Mouse (Mus musculus) spleen, adult 12 weeks (tissue): Measurements from ENCODE around the gene Alg9.

Experiments used
- DNase-seq: peaks from one replicate; pipeline ENCODE4 v3.0.0; 2022; ENCODE audit warnings: low spot score

The Alg9 gene

DNA sequence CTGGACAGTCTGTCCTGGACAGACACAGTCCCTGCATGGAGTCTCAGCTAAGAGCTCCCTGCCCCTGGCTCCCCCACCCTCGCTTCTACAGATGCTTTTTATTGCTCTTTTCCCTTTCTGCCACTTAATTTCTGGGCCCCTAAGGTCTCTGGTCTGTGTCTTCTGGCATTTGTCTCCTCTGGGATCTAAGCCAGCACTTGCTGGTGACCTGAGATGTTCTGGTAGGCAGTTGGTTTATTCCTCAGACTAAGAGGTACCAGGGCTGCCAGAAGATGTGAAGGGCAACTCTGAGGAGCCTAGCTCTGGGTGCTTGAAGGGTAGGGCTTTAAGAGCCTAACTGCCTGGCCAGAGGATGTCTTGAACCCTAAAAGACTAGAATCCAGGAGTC is 110.8 kb downstream of the Alg9 start:
- DNase-seq = no peak

DNA sequence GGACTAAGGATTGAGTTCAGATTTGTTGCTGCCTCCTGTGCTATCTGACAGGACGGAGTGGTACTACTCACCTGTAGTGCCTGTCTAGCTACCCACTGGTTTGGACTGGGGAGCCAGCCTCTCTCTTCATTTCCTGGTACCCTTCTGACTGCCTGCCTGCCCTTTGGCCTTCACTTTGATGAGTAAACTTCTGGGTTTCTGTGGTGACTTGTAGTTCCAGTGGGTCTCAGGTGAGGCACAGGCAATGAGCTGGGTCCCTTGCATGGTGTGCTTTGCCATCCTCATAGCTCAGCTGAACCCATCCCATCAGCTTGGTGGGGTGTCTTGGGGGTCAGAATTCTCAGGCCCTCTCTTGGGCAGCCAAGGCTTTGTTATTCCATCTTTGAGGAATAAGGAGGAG is 112.1 kb downstream of the Alg9 start:
- no peak for DNase-seq

- DNase-seq = no peak
These were observed 112.5 kb downstream of the Alg9 start for GRCm38 (mm10) chr9:50887351-50887750.

DNA sequence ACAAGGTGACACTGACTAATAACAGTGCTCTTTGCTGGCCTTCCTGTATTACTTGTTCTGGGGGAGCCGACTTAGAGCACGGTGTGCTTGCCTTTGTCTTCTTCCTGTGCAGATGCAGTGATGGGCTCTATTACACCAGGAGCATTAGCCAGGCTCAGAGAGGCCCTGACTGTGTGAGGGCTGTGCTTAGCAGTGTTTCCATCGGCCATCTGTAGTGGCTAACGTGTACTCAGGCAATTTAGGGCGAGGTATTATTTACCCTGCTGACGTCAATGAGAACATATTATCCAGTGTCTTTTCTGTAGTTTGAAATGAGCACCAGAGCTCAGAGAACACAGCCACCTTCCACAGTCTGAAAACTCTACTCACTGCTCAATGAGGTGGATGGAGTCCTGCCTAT is 114.4 kb downstream of the Alg9 start:
- no peak for DNase-seq

GRCm38 (mm10) chr9:50889964-50890363 is 115.1 kb downstream of the Alg9 start:
- DNase-seq = no peak

GRCm38 (mm10) chr9:50890494-50891090 is 115.8 kb downstream of the Alg9 start:
- no peak for DNase-seq
